Mouse (Mus musculus): ENCODE measurements around the gene Gucy1b1.
A peak's percentile ranks its signal among the peaks of the same experiment; 100 is the strongest.

DNA sequence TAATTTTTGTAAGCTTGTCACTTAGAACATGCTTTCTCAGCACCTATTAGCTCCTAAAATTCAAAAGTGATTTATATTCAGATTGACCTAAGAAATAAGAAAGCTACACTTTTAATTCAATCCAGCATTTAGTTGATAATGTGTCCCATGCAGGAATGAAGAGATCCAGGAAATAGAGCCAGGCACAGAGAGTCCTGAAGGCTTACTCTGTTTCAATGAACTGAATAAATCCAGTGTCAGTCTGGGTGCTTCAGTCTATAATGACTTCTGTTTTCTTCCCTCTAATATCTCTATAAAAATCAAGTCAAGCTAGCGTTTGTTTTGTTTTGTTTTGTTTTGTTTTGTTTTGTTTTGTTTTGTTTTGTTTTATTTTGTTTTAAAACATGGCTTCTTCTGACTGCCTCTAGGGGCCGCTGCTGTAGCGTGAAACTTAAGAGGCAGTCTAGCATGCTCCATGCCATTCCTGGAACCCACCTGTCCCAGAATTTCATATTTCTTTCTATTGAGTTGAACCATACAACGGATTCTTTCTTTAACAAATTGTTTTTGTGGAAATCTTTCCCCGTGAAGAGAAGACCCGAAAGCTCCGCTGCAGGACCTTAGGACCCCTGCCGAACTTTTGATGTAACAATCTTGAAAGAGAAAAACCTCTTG lies 27.3 kb downstream of the Gucy1b1 start:
- peak; percentile 47 for TF ChIP-seq CTCF (IDR thresholded peaks at IDR 0.05; ENCODE audit: low read depth)
- TF ChIP-seq EP300 (IDR thresholded peaks at IDR 0.05; ENCODE audit: low read depth) = no peak
